Mouse (Mus musculus): ENCODE results near the gene Ripor3. TPM values are rescaled to one million over a fixed set of nuclear protein-coding genes. Genes with fewer than 3 reads are reported as not detected.
A peak's percentile ranks its signal among the peaks of the same experiment; 100 is the strongest.
"Not testable (repeated sequence)": the region's sequence is repeated elsewhere in the genome, so short reads cannot be mapped to it uniquely, and the experiment has no call there.

Gene Ripor3
- polyA plus RNA-seq (2012; rRNA removed) = 2.5 and 5.3 TPM in 2 replicates

- no peaks in the 10 kb centered on the region for H3K36me3 ChIP-seq (ENCODE audit: control insufficient read depth, insufficient read depth, low read length)
- TF ChIP-seq CTCF (IDR thresholded peaks at IDR 0.05; ENCODE audit: extremely low read depth, insufficient read length, insufficient replicate concordance, low read depth, low read length) (peak; percentile 83), POLR2A (IDR thresholded peaks at IDR 0.05; ENCODE audit: low read depth, low read length) (no peak)
- no peaks in the 10 kb centered on the region for H3K27me3 ChIP-seq (ENCODE audit: control insufficient read depth, insufficient read depth, low read length)
- H3K4me1 ChIP-seq (ENCODE audit: control insufficient read depth, insufficient read depth, insufficient read length, low read length) = peaks cover 18% of the 10 kb centered on the region
- no peak within 1 kb of the TSS for H3K27ac ChIP-seq (ENCODE audit: insufficient read depth, low read depth, low read length)
- no peak within 1 kb of the TSS for H3K4me3 ChIP-seq (ENCODE audit: low read depth, low read length)
- 43% methylated on average over 9 of the region's 9 CpGs for WGBS
Measured at GRCm38 (mm10) chr2:168009936-168010668, at the start of gene Ripor3. Ripor3 (minus strand) TSS chr2:168010618.

- Histone ChIP-seq H3K4me1 (ENCODE audit: control insufficient read depth, insufficient read depth, insufficient read length, low read length) (no peaks in the 10 kb centered on the region; the same call in 1 of the 2 replicates), H3K27ac (ENCODE audit: insufficient read depth, low read depth, low read length) (no peak overlapping the region), H3K27me3 (ENCODE audit: control insufficient read depth, insufficient read depth, low read length) (no peaks in the 10 kb centered on the region), H3K4me3 (ENCODE audit: low read depth, low read length) (no peak overlapping the region), H3K36me3 (ENCODE audit: control insufficient read depth, insufficient read depth, low read length) (no peaks in the 10 kb centered on the region)
- WGBS = 83% methylated on average over 6 of the region's 6 CpGs
- no peak for TF ChIP-seq POLR2A (IDR thresholded peaks at IDR 0.05; ENCODE audit: low read depth, low read length)
- TF ChIP-seq CTCF (IDR thresholded peaks at IDR 0.05; ENCODE audit: extremely low read depth, insufficient read length, insufficient replicate concordance, low read depth, low read length) = no peak
Measured at GRCm38 (mm10) chr2:168059200-168059790, 48.9 kb upstream of the Ripor3 start.

DNA sequence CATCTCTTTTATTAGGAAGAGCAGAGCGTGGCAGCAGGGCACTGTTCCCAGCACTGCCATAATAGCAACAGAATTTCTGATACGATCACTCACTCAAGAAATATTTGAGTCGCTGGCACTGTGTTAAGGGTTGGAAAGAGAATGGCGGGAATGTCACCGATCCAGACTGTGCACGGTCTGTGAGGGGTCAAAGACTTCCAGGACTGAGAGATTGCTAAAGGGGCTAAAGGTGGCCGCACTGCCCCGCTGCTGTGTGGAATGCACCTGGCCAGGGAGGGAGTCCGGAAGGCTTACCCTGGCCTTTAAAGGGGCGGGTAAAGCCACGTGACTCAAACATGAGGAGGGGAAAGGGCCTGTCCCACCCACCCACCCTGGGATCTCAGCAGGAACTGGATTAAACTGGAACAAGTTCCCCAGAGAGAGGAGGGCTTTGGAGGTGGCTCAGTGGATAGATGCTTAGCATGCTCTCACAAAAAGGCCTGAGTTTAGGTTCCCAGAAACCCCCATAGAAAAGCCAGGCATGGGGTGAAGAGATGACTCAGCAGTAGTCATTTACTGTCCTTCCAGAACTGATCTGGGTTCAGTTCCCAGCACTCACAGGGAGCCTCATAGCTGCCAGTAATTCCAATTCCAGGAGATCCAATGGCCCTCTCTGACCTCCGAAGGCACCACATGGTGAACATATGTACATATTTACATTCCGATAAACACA is 48.2 kb upstream of the Ripor3 start:
- TF ChIP-seq POLR2A (IDR thresholded peaks at IDR 0.05; ENCODE audit: low read depth, low read length) (no peak), CTCF (IDR thresholded peaks at IDR 0.05; ENCODE audit: extremely low read depth, insufficient read length, insufficient replicate concordance, low read depth, low read length) (no peak)
- 39% methylated on average over 13 of the region's 13 CpGs for WGBS

GRCm38 (mm10) chr2:168057876-168058275 is 47.5 kb upstream of the Ripor3 start:
- not testable (repeated sequence) for H3K27me3 ChIP-seq (ENCODE audit: control insufficient read depth, insufficient read depth, low read length); H3K4me1 ChIP-seq (ENCODE audit: control insufficient read depth, insufficient read depth, insufficient read length, low read length); H3K27ac ChIP-seq (ENCODE audit: insufficient read depth, low read depth, low read length); H3K36me3 ChIP-seq (ENCODE audit: control insufficient read depth, insufficient read depth, low read length); H3K4me3 ChIP-seq (ENCODE audit: low read depth, low read length)
- WGBS = 80% methylated on average over 2 of the region's 2 CpGs

More for the DNA sequence above, 48.2 kb upstream of the Ripor3 start:
- Histone ChIP-seq H3K4me1 (ENCODE audit: control insufficient read depth, insufficient read depth, insufficient read length, low read length) (no peaks in the 10 kb centered on the region; the same call in 1 of the 2 replicates), H3K4me3 (ENCODE audit: low read depth, low read length) (no peak overlapping the region), H3K27me3 (ENCODE audit: control insufficient read depth, insufficient read depth, low read length) (no peaks in the 10 kb centered on the region), H3K27ac (ENCODE audit: insufficient read depth, low read depth, low read length) (no peak overlapping the region), H3K36me3 (ENCODE audit: control insufficient read depth, insufficient read depth, low read length) (no peaks in the 10 kb centered on the region)

DNA sequence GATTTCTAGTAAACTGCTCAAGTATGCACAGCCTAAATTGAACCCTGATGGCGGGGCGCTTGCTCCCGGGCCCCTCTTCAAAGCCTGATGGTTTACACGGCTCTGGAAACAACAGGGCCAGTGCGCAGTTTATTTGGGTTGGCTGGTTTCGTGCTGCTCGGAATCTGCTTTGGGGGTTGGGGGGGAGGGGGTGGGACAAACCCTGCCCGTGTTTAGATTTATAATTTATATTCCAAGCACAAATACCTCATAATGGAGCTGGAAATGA is 46.2 kb upstream of the Ripor3 start:
- no peaks in the 10 kb centered on the region; the same call in 1 of the 2 replicates for H3K4me1 ChIP-seq (ENCODE audit: control insufficient read depth, insufficient read depth, insufficient read length, low read length)
- H3K36me3 ChIP-seq (ENCODE audit: control insufficient read depth, insufficient read depth, low read length) = no peaks in the 10 kb centered on the region
- H3K4me3 ChIP-seq (ENCODE audit: low read depth, low read length) = no peak overlapping the region
- no peak overlapping the region for H3K27ac ChIP-seq (ENCODE audit: insufficient read depth, low read depth, low read length)
- no peaks in the 10 kb centered on the region; the same call in 1 of the 2 replicates for H3K27me3 ChIP-seq (ENCODE audit: control insufficient read depth, insufficient read depth, low read length)
- 79% methylated on average over 8 of the region's 8 CpGs for WGBS
- TF ChIP-seq CTCF (IDR thresholded peaks at IDR 0.05; ENCODE audit: extremely low read depth, insufficient read length, insufficient replicate concordance, low read depth, low read length) (no peak), POLR2A (IDR thresholded peaks at IDR 0.05; ENCODE audit: low read depth, low read length) (no peak)

GRCm38 (mm10) chr2:168055910-168056665 is 45.7 kb upstream of the Ripor3 start:
- WGBS = 71% methylated on average over 14 of the region's 14 CpGs
- Histone ChIP-seq H3K4me1 (ENCODE audit: control insufficient read depth, insufficient read depth, insufficient read length, low read length) (no peaks in the 10 kb centered on the region; the same call in 1 of the 2 replicates), H3K27me3 (ENCODE audit: control insufficient read depth, insufficient read depth, low read length) (peaks cover 4% of the 10 kb centered on the region; the same call in 1 of the 2 replicates), H3K4me3 (ENCODE audit: low read depth, low read length) (no peak overlapping the region), H3K27ac (ENCODE audit: insufficient read depth, low read depth, low read length) (no peak overlapping the region), H3K36me3 (ENCODE audit: control insufficient read depth, insufficient read depth, low read length) (no peaks in the 10 kb centered on the region)
- no peak for TF ChIP-seq CTCF (IDR thresholded peaks at IDR 0.05; ENCODE audit: extremely low read depth, insufficient read length, insufficient replicate concordance, low read depth, low read length)
- TF ChIP-seq POLR2A (IDR thresholded peaks at IDR 0.05; ENCODE audit: low read depth, low read length) = no peak
